Mouse (Mus musculus) liver, embryonic 13.5 days (tissue): ENCODE measurements at regions not wholly inside any gene's neighbourhood (a gene's known extent, or its start where the extent isn't known, plus 50 kb on each side); places are given as distances from the start of the nearest gene placed in this dataset.
"Not testable (repeated sequence)": the region's sequence is repeated elsewhere in the genome, so short reads cannot be mapped to it uniquely, and the experiment has no call there.

Experiments used
- ATAC-seq: fragments of 200-750 bp; cut with Nextera tagmentation; 2 replicates; pipeline ENCODE4 v1.8.0; 2017; ENCODE audit warnings: low read depth, mild to moderate bottlenecking, moderate number of reproducible peaks, moderate library complexity
- DNase-seq: peaks from one replicate; pipeline ENCODE4 v3.0.0; 2022
- H3K27ac ChIP-seq: fragments of 300-500 bp; sonication (generic); 2 replicates; pipeline ENCODE4 v1.5.1; 2015; ENCODE audit warnings: moderate library complexity, mild to moderate bottlenecking, inconsistent platforms
- H3K27me3 ChIP-seq: fragments of 300-500 bp; sonication (generic); 2 replicates; pipeline ENCODE4 v1.6.1; 2015; ENCODE audit warnings: mild to moderate bottlenecking, inconsistent platforms
- H3K36me3 ChIP-seq: fragments of 300-500 bp; sonication (generic); 2 replicates; pipeline ENCODE4 v1.6.1; 2015; ENCODE audit warnings: mild to moderate bottlenecking, inconsistent platforms
- H3K4me1 ChIP-seq: fragments of 300-500 bp; sonication (generic); replicated peaks from 2 replicates; pipeline ENCODE4 v1.6.1; 2015; ENCODE audit warnings: inconsistent platforms
- H3K4me2 ChIP-seq: fragments of 300-500 bp; sonication (generic); 2 replicates; pipeline ENCODE4 v1.6.1; 2015; ENCODE audit warnings: inconsistent platforms, mild to moderate bottlenecking, moderate library complexity
- H3K4me3 ChIP-seq: fragments of 300-500 bp; sonication (generic); replicated peaks from 2 replicates; pipeline ENCODE4 v1.5.1; 2015; ENCODE audit warnings: mild to moderate bottlenecking, inconsistent platforms
- H3K9ac ChIP-seq: fragments of 300-500 bp; sonication (generic); 2 replicates; pipeline ENCODE4 v1.6.1; 2015; ENCODE audit warnings: mild to moderate bottlenecking, inconsistent platforms
- H3K9me3 ChIP-seq: fragments of 300-500 bp; sonication (generic); replicated peaks from 2 replicates; pipeline ENCODE4 v1.6.1; 2016; ENCODE audit warnings: inconsistent platforms
- WGBS: fragments of 180-500 bp; shearing (Covaris S2); methylation state at CpG from one replicate; pipeline ENCODE4 v1.1.7; 2015; ENCODE audit not compliant: insufficient replicate concordance; 5-methylcytosine and 5-hydroxymethylcytosine counted together

DNA sequence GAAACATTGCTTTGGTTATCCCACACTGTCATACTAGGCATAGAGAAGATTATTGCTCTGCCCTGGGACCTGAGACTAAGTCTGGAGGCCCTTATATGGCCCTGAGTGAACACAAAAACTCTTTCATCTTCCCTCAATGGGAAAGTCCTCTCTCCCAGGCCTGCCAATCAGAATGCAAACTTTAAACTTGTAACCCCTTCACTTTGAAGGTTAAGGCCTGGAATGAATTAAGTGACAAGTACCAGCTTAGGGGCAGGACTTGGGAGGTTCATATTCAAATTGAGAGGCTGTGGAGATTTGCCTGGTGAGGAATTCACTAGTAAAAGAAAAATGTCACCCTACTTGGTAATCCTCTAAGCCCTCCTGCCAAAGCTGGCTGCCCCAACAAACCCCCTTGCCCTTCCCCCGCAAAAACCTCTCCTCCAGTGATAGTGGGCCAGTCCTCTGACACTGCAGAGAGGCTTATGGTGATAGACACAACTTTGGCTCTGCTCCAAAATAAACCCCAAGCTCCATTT is 120.4 kb upstream of the Thpo start:
- no peaks in the 10 kb centered on the region for H3K27me3 ChIP-seq
- DNase-seq (no peak), ATAC-seq (no peak)
- H3K4me2 ChIP-seq, result no peak overlapping the region
- H3K4me3 ChIP-seq, result no peak overlapping the region
- no peaks in the 10 kb centered on the region for H3K9me3 ChIP-seq
- WGBS, result 48% methylated on average over 1 of the region's 1 CpGs
- no peak overlapping the region for H3K9ac ChIP-seq
- no peaks in the 10 kb centered on the region for H3K4me1 ChIP-seq
- H3K36me3 ChIP-seq, result no peaks in the 10 kb centered on the region
- no peak overlapping the region for H3K27ac ChIP-seq

DNA sequence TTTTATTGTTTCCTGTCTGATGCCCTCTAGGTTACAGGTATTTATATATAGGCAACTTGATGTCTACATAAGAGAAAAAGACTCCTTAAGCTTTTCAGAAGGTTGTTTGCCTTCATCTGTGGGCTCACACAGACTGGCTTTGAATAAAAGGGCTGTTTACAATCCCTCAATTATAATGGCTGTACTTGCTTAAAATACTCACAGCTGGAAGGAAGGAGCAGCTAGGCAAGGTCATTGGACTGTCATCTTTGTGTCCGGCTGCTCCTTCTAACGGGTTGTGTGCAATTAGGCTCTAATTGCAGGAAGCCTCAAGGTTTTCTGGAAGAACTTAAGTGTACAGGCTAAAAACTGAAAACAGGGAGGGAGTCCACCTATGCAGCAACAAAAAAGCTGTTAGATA is 103.8 kb upstream of the Thpo start:
- Histone ChIP-seq H3K9ac (no peak overlapping the region), H3K4me2 (no peak overlapping the region), H3K4me1 (no peaks in the 10 kb centered on the region), H3K9me3 (no peaks in the 10 kb centered on the region), H3K27me3 (no peaks in the 10 kb centered on the region), H3K4me3 (no peak overlapping the region), H3K36me3 (no peaks in the 10 kb centered on the region), H3K27ac (no peak overlapping the region)
- no peak for ATAC-seq
- whole genome bisulfite sequencing, result 56% methylated on average over 2 of the region's 2 CpGs
- DNase-seq, result no peak

DNA sequence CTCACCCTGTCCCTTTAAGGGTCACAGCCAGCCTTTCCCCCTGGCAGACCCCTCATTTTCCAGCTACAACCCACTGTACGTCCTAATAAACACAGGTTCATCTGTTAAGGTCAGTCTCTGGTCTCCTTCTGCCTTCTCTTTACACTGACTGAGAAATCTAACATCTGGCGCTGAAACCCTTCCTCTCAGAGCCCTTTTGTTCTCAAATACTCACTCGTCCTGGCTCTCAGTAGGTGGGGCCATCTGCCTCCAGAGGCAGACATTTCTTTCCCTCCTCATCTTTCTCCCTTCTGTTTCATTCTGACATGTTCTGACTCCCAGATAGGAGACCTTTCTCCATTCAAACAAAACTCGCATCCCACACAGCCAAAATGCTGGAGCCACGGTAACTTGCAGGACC is 102.6 kb upstream of the Thpo start:
- 44% methylated on average over 5 of the region's 5 CpGs for WGBS
- Histone ChIP-seq H3K27me3 (no peaks in the 10 kb centered on the region), H3K9me3 (no peaks in the 10 kb centered on the region), H3K27ac (no peak overlapping the region), H3K4me3 (no peak overlapping the region), H3K4me2 (no peak overlapping the region), H3K4me1 (no peaks in the 10 kb centered on the region), H3K9ac (no peak overlapping the region), H3K36me3 (no peaks in the 10 kb centered on the region)
- no peak for ATAC-seq
- no peak for DNase-seq

DNA sequence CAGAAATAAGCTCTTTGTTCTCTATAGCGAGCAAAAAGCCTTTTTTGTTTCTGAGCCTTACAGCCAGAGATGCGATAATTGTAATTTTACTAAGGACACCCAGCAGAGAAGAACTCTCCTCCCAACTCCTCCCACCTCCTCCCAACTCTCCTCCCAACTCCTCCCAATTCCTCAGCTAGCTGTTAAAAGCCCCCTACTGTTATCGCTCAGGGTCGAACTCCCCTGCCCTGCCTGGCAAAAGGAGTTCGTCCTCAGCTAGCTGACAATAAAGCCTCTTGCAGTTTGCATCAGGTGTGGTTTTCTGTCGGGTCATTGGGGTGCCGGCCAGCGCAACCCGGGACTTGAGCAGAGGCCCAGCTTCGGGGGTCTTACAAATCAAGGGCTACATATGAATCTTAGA is 99.5 kb upstream of the Thpo start:
- H3K4me2 ChIP-seq, H3K9me3 ChIP-seq, H3K4me3 ChIP-seq, H3K4me1 ChIP-seq, H3K27ac ChIP-seq, ATAC-seq, H3K9ac ChIP-seq, H3K36me3 ChIP-seq, H3K27me3 ChIP-seq, DNase-seq: not testable (repeated sequence)
- 68% methylated on average over 10 of the region's 10 CpGs for WGBS

DNA sequence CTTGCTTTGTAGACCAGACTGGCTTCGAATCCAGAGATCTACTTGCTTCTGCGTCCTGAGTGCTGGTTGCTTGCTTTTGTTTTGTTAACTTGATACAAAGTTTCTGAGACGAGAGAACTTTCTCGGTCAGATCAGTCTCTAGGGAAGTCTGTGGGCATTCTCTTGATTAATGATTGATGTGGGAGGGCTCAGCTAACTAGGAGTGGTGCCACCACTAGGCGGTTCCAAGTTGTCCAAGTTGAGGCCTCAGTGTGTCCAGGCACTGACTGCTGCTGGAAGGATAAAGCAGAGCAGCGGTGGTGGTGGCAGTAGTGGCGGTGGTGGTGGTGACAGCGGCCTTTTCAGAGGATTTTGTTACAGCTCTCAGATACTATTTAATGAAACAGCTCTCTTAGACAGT is 99.0 kb upstream of the Thpo start:
- H3K9ac ChIP-seq, result no peak overlapping the region
- WGBS, result 70% methylated on average over 8 of the region's 8 CpGs
- H3K4me2 ChIP-seq, result no peak overlapping the region
- H3K36me3 ChIP-seq, result no peaks in the 10 kb centered on the region
- ATAC-seq, result no peak
- no peaks in the 10 kb centered on the region for H3K9me3 ChIP-seq
- DNase-seq, result no peak
- H3K4me1 ChIP-seq, result no peaks in the 10 kb centered on the region
- no peak overlapping the region for H3K4me3 ChIP-seq
- H3K27ac ChIP-seq, result no peak overlapping the region
- H3K27me3 ChIP-seq, result no peaks in the 10 kb centered on the region

DNA sequence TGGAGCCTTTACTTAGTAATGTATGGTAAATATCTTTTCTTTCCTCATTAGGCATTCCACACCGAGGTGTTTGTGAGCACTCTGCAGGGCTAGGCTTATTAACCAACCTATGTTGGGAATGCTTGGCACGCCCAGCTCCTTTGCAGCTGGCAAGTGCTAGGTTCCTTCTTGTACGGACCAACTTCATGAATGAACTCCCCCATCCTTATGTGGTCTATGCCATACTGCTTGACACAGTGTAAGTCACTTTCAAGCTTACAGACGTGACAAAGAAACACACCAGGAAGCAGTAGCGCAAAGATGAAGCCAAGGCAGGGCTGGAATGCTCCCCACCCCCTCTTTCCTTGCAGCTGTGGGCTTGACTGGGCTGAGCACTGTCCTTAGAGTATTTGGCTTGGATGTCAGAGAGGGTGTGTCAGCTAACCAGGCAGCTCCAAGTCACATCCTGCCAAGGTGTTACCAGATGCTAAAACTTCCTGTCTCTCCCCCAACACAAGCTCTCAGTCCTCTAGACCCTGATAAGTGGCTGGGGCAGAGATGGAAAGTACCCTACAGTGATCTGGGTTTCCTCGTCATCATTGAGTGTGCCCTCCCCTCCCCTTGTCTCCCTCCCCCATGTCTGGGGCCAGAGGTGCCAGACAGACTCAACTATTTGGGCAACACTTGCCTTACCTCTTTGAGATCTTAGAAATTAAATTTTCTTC is 95.6 kb upstream of the Thpo start:
- no peaks in the 10 kb centered on the region for H3K9me3 ChIP-seq
- DNase-seq, result no peak
- no peak overlapping the region for H3K4me2 ChIP-seq
- 38% methylated on average over 6 of the region's 6 CpGs for WGBS
- no peak overlapping the region for H3K27ac ChIP-seq
- H3K9ac ChIP-seq, result no peak overlapping the region; the same call in 1 of the 2 replicates
- no peak overlapping the region for H3K4me3 ChIP-seq
- no peaks in the 10 kb centered on the region for H3K36me3 ChIP-seq
- H3K27me3 ChIP-seq, result no peaks in the 10 kb centered on the region
- no peak for ATAC-seq
- H3K4me1 ChIP-seq, result no peaks in the 10 kb centered on the region

DNA sequence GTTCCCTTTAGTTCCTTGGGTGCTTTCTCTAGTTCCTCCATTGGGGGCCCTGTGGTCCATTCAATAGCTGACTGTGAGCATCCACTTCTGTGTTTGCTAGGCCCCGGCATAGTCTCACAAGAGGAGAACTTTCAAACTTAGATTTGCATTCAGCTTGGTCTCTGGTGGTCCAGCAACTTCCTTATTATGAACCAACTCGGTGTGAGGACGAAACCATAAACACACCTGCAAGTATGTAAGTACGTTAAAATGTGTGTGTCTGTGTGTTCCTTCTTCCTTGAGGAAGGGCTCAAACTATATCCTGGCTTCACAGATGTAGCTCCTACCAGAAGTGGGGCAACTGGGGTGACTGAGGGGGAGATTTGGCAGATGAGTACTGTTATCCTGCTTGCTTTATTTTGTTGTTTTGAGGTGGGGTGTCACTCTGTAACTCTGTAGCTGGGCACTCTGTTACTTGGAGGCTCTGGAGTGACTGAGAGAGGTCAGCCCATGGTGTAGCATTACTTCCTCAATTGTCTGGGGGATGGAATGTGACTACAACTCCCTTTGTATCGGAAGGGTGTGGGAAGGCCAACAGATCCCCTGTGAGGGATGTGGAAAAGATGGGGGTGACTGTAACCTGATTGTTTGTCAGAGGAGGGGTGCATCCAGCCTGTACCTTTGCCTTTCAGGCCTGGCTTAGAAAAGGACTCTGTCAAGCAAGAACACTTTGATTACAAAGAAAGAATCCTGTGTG is 94.9 kb upstream of the Thpo start:
- Histone ChIP-seq H3K9me3 (no peaks in the 10 kb centered on the region), H3K27me3 (no peaks in the 10 kb centered on the region), H3K4me1 (no peaks in the 10 kb centered on the region), H3K36me3 (no peaks in the 10 kb centered on the region), H3K4me3 (no peak overlapping the region), H3K27ac (no peak overlapping the region), H3K4me2 (no peak overlapping the region), H3K9ac (no peak overlapping the region)
- 52% methylated on average over 5 of the region's 5 CpGs for WGBS
- DNase-seq (no peak), ATAC-seq (no peak)

DNA sequence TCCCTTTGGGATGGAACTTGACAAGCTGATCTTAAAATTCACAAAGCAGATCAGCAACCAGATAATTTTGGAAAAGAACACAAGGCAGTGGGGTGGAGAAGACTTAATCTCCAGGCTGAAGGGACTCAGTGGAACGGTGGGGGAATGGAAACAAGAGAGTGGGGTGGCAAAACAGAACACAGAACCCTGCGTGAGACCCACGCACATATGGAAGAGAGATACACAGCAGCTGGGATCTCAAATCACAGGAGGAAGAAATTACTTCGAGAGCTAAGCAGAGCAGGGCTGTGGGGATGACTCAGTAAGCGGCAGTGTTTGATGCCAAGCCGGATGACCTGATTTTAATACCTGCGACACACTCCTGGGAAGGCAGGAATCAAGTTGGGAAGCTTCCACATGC is 89.9 kb upstream of the Thpo start:
- H3K9me3 ChIP-seq, result no peaks in the 10 kb centered on the region
- no peaks in the 10 kb centered on the region for H3K4me1 ChIP-seq
- ATAC-seq (no peak), DNase-seq (no peak)
- no peaks in the 10 kb centered on the region for H3K27me3 ChIP-seq
- H3K4me3 ChIP-seq, result no peak overlapping the region
- no peak overlapping the region for H3K27ac ChIP-seq
- H3K4me2 ChIP-seq, result no peak overlapping the region
- 62% methylated on average over 7 of the region's 7 CpGs for WGBS
- no peak overlapping the region for H3K9ac ChIP-seq
- H3K36me3 ChIP-seq, result no peaks in the 10 kb centered on the region

DNA sequence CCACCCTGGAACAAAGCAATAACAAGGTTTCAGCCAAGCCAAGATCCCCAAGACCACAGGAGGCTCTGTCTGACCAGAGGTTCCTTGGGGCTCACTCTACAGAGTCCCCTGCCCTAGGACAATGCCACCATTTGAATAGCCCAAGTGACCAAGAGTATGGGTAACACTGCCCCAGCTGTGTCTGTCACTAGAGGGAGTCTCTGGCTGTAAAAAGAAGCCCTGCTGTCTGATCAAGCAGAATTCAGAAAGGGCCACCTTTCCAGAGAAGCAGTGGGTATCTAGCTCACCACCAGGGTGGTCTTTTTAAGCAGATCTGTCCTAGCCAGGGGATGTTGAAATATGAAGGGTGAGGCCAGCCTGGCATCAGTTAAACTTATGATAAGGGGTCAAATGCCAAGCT is 86.6 kb upstream of the Thpo start:
- ATAC-seq (no peak), DNase-seq (no peak)
- H3K4me3 ChIP-seq, result no peak overlapping the region
- H3K4me1 ChIP-seq, result no peaks in the 10 kb centered on the region
- H3K4me2 ChIP-seq, result no peak overlapping the region
- H3K27me3 ChIP-seq, result no peaks in the 10 kb centered on the region
- H3K27ac ChIP-seq, result no peak overlapping the region
- H3K9me3 ChIP-seq, result no peaks in the 10 kb centered on the region
- H3K36me3 ChIP-seq, result no peaks in the 10 kb centered on the region
- no peak overlapping the region for H3K9ac ChIP-seq

DNA sequence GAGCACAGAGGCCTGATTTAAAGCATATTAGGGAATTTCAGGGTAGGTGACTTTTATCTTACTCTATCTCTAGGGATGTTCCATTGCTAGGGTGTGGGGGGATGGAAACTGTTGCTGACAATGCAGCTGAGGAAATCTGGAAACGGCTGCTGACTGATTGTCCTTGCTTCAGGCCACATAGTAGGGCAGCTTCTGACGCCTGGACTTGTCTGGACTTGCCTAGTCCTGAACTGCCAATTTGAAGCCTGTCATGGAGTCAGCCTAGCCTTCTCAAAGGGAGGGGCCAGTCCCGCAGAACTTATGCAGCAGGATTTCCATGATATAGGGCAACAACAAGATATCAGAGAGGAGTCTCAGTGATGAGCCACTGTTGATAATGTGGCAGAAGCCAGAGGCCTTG is 85.3 kb upstream of the Thpo start:
- no peak for ATAC-seq
- Histone ChIP-seq H3K4me2 (no peak overlapping the region), H3K9ac (no peak overlapping the region), H3K9me3 (no peaks in the 10 kb centered on the region), H3K4me1 (no peaks in the 10 kb centered on the region), H3K27me3 (no peaks in the 10 kb centered on the region), H3K4me3 (no peak overlapping the region), H3K27ac (no peak overlapping the region), H3K36me3 (no peaks in the 10 kb centered on the region)
- no peak for DNase-seq
- 46% methylated on average over 3 of the region's 3 CpGs for WGBS

DNA sequence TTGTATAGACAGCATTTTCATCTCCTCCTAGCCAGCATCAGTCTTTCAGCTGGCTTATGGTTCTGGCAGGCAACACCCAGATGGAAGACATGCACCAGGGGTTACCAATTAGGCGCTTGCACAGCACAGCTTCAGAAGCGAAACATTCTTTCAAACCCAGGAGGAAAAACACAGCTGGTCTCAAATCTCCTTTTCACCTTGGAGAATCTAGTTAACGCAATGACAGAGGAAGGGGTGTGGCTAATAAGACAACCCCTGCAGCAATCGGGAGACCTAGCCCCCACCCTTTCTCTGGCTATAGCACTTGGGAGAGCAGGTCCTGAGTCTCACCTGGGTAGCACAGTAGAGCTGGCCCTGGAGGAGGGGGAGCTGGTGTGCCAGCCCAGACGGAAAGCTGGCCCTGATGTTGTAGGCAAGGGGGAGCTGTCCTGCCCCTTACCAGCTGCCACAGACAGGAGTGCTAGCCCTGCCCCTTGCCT is 84.4 kb upstream of the Thpo start:
- WGBS, result 46% methylated on average over 5 of the region's 5 CpGs
- no peaks in the 10 kb centered on the region for H3K9me3 ChIP-seq
- no peaks in the 10 kb centered on the region for H3K4me1 ChIP-seq
- H3K9ac ChIP-seq, result no peak overlapping the region
- no peak overlapping the region for H3K27ac ChIP-seq
- no peak for DNase-seq
- H3K36me3 ChIP-seq, result no peaks in the 10 kb centered on the region
- H3K4me2 ChIP-seq, result no peak overlapping the region
- no peak for ATAC-seq
- no peaks in the 10 kb centered on the region for H3K27me3 ChIP-seq
- H3K4me3 ChIP-seq, result no peak overlapping the region

DNA sequence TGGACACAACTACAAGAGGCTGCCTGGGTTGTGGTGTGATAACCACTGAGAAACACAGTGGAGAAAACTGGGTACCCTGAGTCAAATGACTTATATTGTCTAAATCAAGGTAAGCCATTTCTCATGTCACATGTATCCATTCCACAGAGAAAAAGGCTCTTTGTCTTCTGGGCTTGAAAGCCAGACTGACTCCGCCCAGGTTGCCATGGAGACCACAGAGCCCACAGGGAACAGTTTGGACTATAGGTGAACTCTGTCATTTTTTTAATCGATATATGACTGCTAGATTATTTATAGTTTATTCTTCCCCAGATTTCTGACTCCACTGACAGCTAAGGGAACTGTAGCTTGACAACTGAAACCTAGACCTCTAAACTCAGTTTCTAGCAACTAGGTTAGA is 80.7 kb upstream of the Thpo start:
- Histone ChIP-seq H3K27me3 (no peaks in the 10 kb centered on the region), H3K9ac (no peak overlapping the region), H3K36me3 (no peaks in the 10 kb centered on the region), H3K4me1 (peaks cover 7% of the 10 kb centered on the region), H3K9me3 (no peaks in the 10 kb centered on the region), H3K27ac (no peak overlapping the region), H3K4me3 (no peak overlapping the region), H3K4me2 (no peak overlapping the region)
- DNase-seq (no peak), ATAC-seq (no peak)
- WGBS, result 71% methylated on average over 2 of the region's 2 CpGs
